Mouse (Mus musculus): ENCODE data around the gene Crygc.

Crygc gene

GRCm38 (mm10) chr1:65073589-65073988 is at the start of gene Crygc:
TSS of gene Crygc (minus strand) at chr1:65073689.
- no peak for DNase-seq (ENCODE audit: low spot score)

- no peak for DNase-seq (ENCODE audit: low spot score)
Observed at GRCm38 (mm10) chr1:65122574-65123372, 49.3 kb upstream of the Crygc start, which contains the start of gene D630023F18Rik. TSS of gene D630023F18Rik (minus strand) at chr1:65123214.

GRCm38 (mm10) chr1:65119438-65119837 is 45.9 kb upstream of the Crygc start, which contains the start of gene Gm28845:
TSS of gene Gm28845 (minus strand) at chr1:65119558.
- DNase-seq (ENCODE audit: low spot score), result no peak

- peak; percentile 85 for DNase-seq (ENCODE audit: low spot score)
Observed at GRCm38 (mm10) chr1:65118150-65118913, 44.8 kb upstream of the Crygc start.

GRCm38 (mm10) chr1:65113536-65114172 is 40.2 kb upstream of the Crygc start:
- DNase-seq (ENCODE audit: low spot score), result peak; percentile 57

- DNase-seq (ENCODE audit: low spot score), result peak; percentile 15
Observed at GRCm38 (mm10) chr1:65112807-65113196, 39.3 kb upstream of the Crygc start.

GRCm38 (mm10) chr1:65112031-65112806 is 38.7 kb upstream of the Crygc start:
- peak; percentile 76 for DNase-seq (ENCODE audit: low spot score)

GRCm38 (mm10) chr1:65109756-65110435 is 36.4 kb upstream of the Crygc start:
- DNase-seq (ENCODE audit: low spot score), result no peak

- DNase-seq (ENCODE audit: low spot score), result no peak
Observed at GRCm38 (mm10) chr1:65109196-65109595, 35.7 kb upstream of the Crygc start.

- no peak for DNase-seq (ENCODE audit: low spot score)
Observed at GRCm38 (mm10) chr1:65107654-65108279, 34.3 kb upstream of the Crygc start.

GRCm38 (mm10) chr1:65103273-65103672 is 29.8 kb upstream of the Crygc start, which contains the start of gene Cryga:
TSS of gene Cryga (minus strand) at chr1:65103373.
- DNase-seq (ENCODE audit: low spot score), result no peak

- DNase-seq (ENCODE audit: low spot score), result no peak
Observed at GRCm38 (mm10) chr1:65096953-65097352, 23.5 kb upstream of the Crygc start.

GRCm38 (mm10) chr1:65091566-65091965 is 18.1 kb upstream of the Crygc start:
- DNase-seq (ENCODE audit: low spot score), result no peak

GRCm38 (mm10) chr1:65090370-65090769 is 16.9 kb upstream of the Crygc start:
- DNase-seq (ENCODE audit: low spot score), result no peak

- DNase-seq (ENCODE audit: low spot score), result no peak
Observed at GRCm38 (mm10) chr1:65088567-65089356, 15.3 kb upstream of the Crygc start.

GRCm38 (mm10) chr1:65082188-65082587 is 8.7 kb upstream of the Crygc start, which contains the start of gene Crygb:
TSS of gene Crygb (minus strand) at chr1:65082288.
- DNase-seq (ENCODE audit: low spot score), result no peak

- no peak for DNase-seq (ENCODE audit: low spot score)
Observed at GRCm38 (mm10) chr1:65075607-65076006, 2.1 kb upstream of the Crygc start.

- no peak for DNase-seq (ENCODE audit: low spot score)
Observed at GRCm38 (mm10) chr1:65067842-65068241, 5.6 kb downstream of the Crygc start.

GRCm38 (mm10) chr1:65064201-65064600 is 9.3 kb downstream of the Crygc start:
- no peak for DNase-seq (ENCODE audit: low spot score)

GRCm38 (mm10) chr1:65063352-65063751 is 10.1 kb downstream of the Crygc start, which contains the start of gene Crygd:
TSS of gene Crygd (minus strand) at chr1:65063452.
- DNase-seq (ENCODE audit: low spot score), result no peak

Measured in yolk sac, embryonic 10.5 days (tissue).